Mouse (Mus musculus) right cerebral cortex, postnatal 4 days (tissue): Measurements from ENCODE around the gene Defb46.

Source experiments
- DNase-seq: peaks from one replicate; pipeline ENCODE4 v3.0.0-alpha.2; 2022

Defb46 gene

GRCm38 (mm10) chr8:19239616-19240015 lies at the start of gene Defb46:
TSS of gene Defb46 (plus strand) at chr8:19239916.
- DNase-seq: no peak

DNA sequence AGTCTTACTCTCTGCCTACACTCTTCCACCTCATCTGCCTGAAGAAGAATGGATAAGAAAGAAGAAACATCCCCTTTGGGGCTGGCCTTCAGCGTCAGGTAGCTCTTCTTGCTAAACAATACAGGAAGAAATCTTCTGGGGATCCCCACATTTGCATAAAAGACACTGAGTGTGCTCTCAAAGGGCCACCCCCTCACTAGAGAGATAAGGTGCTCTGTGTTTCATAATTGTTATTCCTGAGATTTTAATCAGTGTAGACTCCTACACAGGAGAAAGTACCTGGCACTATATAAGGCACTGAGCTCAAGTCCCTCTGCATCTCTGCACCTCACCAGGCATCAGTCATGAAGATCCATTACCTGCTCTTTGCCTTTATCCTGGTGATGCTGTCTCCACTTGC lies 14.6 kb upstream of the Defb46 start, which contains the start of gene Defb6:
Gene Defb6 (plus strand): TSS at position 318 of the 400 bp plus-strand sequence.
- no peak for DNase-seq

DNA sequence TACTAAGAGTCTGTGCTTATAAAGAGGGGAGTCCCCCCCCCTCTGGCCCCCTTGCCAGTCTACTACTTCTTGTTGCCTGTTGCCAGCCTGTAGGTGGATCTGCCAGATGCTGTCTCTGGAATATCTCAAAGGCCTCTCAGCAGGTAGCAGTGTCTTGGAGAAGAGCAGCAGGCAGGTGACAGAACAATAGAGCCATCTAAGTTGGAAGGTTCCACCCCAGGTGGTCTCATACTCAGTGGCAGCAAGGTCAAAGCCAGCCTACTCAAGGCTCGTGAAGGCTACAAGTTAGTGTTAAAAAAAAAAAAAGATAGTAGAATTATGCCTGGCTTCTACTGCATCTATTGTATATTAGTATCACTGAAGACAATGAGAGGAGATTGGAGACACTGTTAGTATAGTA lies 1.6 kb upstream of the Defb46 start:
- no peak for DNase-seq

GRCm38 (mm10) chr8:19247280-19247679 lies 7.6 kb downstream of the Defb46 start, which contains the start of gene Defb5:
TSS of gene Defb5 (plus strand) at chr8:19247580.
- DNase-seq: no peak

GRCm38 (mm10) chr8:19258136-19258535 lies 18.4 kb downstream of the Defb46 start:
- no peak for DNase-seq

DNA sequence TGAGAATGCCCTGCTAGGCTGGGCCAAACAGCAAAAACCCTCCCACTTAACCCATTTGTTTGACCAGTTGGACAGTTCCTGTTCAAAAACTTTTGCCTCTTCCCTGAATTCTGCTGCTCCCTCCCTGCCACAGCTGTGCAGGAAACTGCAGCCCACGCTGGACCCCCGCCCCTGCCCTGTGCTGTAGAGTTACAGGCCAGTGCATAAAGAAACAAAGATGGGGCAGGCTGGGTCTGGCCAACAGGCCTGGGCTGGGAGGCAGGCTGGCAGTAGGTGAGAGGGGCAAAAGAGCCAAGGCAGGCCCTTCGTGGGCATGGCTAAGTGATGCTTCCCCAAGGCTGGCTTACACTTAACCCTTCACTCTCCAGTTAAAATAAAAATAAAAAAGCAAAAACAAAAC lies 20.0 kb downstream of the Defb46 start:
- DNase-seq: no peak
